Mouse (Mus musculus) olfactory bulb, adult 2 months (tissue): ENCODE results near the gene Tmem9b.

Experiments used
- CTCF ChIP-seq: fragments of 200-500 bp; IDR thresholded peaks from 2 replicates; pipeline ENCODE4 v1.5.1; 2012; ENCODE audit warnings: low read depth, mild to moderate bottlenecking, low read length, moderate library complexity; ENCODE audit not compliant: insufficient read depth
- POLR2A ChIP-seq: fragments of 200-500 bp; IDR thresholded peaks from 2 replicates; pipeline ENCODE4 v1.6.1; 2012; ENCODE audit warnings: mild to moderate bottlenecking, low read depth, low read length, moderate library complexity; ENCODE audit not compliant: insufficient read depth

DNA sequence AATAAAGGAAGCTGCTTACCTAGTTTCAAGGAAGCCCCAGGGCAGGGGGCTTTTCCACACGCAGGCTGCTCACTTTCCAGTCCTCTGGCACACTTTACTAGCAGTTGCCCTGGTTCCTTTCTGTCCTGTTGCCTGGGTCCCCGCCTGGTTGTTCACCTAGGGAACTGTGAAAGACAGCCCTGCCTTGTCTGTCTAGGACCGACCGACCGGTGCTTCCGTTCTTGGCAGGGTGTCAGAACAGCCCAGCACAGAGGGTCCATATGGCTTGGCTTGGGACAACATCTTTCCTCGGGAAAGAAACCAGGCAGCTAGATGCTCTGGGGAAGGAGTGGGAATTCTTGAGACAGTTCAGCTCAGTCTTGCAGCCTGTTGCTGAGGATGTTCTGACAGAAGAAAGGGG, 30.6 kb upstream of the Tmem9b start:
- TF ChIP-seq CTCF (no peak), POLR2A (no peak)
